22 mouse cellular contexts compared by ENCODE assay signal in genomic region chr15:77217523-77217922, GRCm38 (mm10).
DNase-seq lines count a peak whose midpoint lies in the region; ATAC-seq lines count a peak whose summit lies in the region.
"Had no signal": no experiment of that assay in that cellular context is flagged by ENCODE, and none has a peak within 500 bp of the region (broad histone marks: within the 10 kb centered on the region; RNA-seq: fewer than 3 reads in every experiment).

No protein-coding gene starts in this region.

- DNase-seq in embryonic facial prominence, embryonic 10.5 days (ENCODE audit: low spot score) = no peak
- no peak for DNase-seq in heart, postnatal 4 days
- peak; percentile 53 for DNase-seq in 3T3-L1 (ENCODE audit: low read depth, low spot score)
- DNase-seq in fat pad, adult 2 months (ENCODE audit: extremely low read depth, low read depth, low spot score) = peak; percentile 88
- no peak for DNase-seq in layer of hippocampus, adult 9-11 months
- no peak for DNase-seq in thymus, postnatal 25 days
- DNase-seq: adrenal gland, postnatal 36 days; cerebellum, adult 11-12 months; cerebellum, postnatal 25 days; kidney, adult 9 months; lung, adult 2 months; midbrain, embryonic 14.5 days; right cerebral cortex, postnatal 14 days; spleen, adult 18-20 months; thymus, adult 18-20 months had no signal

- no peak overlapping the region for H3K4me3 ChIP-seq in embryonic facial prominence, embryonic 12.5 days
- no peak overlapping the region for H3K4me3 ChIP-seq in embryonic facial prominence, embryonic 10.5 days
- H3K4me3 ChIP-seq in heart, embryonic 13.5 days = no peak overlapping the region
- H3K4me3 ChIP-seq: liver, embryonic 12.5 days; megakaryocyte, embryonic 14.5 days; neural tube, embryonic 15.5 days had no signal

- no peaks in the 10 kb centered on the region for H3K27me3 ChIP-seq in embryonic facial prominence, embryonic 12.5 days
- H3K27me3 ChIP-seq in embryonic facial prominence, embryonic 10.5 days (replicated peaks; ENCODE audit: low read depth, poor library complexity, severe bottlenecking) = no peaks in the 10 kb centered on the region
- H3K27me3 ChIP-seq in heart, embryonic 13.5 days (replicated peaks) = no peaks in the 10 kb centered on the region
- H3K27me3 ChIP-seq: liver, embryonic 12.5 days; neural tube, embryonic 15.5 days had no signal

- H3K9me3 ChIP-seq in embryonic facial prominence, embryonic 12.5 days = no peaks in the 10 kb centered on the region
- H3K9me3 ChIP-seq in embryonic facial prominence, embryonic 10.5 days = no peaks in the 10 kb centered on the region
- no peaks in the 10 kb centered on the region for H3K9me3 ChIP-seq in heart, embryonic 13.5 days
- H3K9me3 ChIP-seq: liver, embryonic 12.5 days; megakaryocyte, embryonic 14.5 days; neural tube, embryonic 15.5 days had no signal

- no peak overlapping the region for H3K4me2 ChIP-seq in embryonic facial prominence, embryonic 12.5 days (replicated peaks)
- no peak overlapping the region for H3K4me2 ChIP-seq in heart, embryonic 13.5 days
- H3K4me2 ChIP-seq: liver, embryonic 12.5 days; neural tube, embryonic 15.5 days had no signal

- H3K36me3 ChIP-seq in embryonic facial prominence, embryonic 12.5 days = no peaks in the 10 kb centered on the region
- no peaks in the 10 kb centered on the region for H3K36me3 ChIP-seq in embryonic facial prominence, embryonic 10.5 days (replicated peaks)
- no peaks in the 10 kb centered on the region for H3K36me3 ChIP-seq in heart, embryonic 13.5 days
- H3K36me3 ChIP-seq: liver, embryonic 12.5 days; neural tube, embryonic 15.5 days had no signal

- WGBS in embryonic facial prominence, embryonic 12.5 days = 33% methylated on average over 1 of the region's 1 CpGs
- 58% methylated on average over 1 of the region's 1 CpGs for WGBS in embryonic facial prominence, embryonic 10.5 days
- WGBS in heart, embryonic 13.5 days = 30% methylated on average over 1 of the region's 1 CpGs

- H3K27ac ChIP-seq in embryonic facial prominence, embryonic 12.5 days = 0 out of 2 replicates have a peak overlapping the region, but pooled peaks have one; percentile 4
- H3K27ac ChIP-seq in embryonic facial prominence, embryonic 10.5 days (replicated peaks) = no peak overlapping the region; the same call in 1 of the 2 replicates
- H3K27ac ChIP-seq in heart, embryonic 13.5 days (replicated peaks) = peak overlapping the region; percentile 95; the same call in 1 of the 2 replicates
- H3K27ac ChIP-seq: liver, embryonic 12.5 days; neural tube, embryonic 15.5 days had no signal

- no peak overlapping the region for H3K9ac ChIP-seq in embryonic facial prominence, embryonic 12.5 days
- peak overlapping the region; percentile 28; the same call in 1 of the 2 replicates for H3K9ac ChIP-seq in heart, embryonic 13.5 days
- H3K9ac ChIP-seq: liver, embryonic 12.5 days; neural tube, embryonic 15.5 days had no signal

- no peak for ATAC-seq in embryonic facial prominence, embryonic 12.5 days (ENCODE audit: insufficient number of reproducible peaks, insufficient read depth, low FRiP score, low TSS enrichment)
- no peak for ATAC-seq in heart, embryonic 13.5 days (ENCODE audit: extremely low read depth, insufficient number of reproducible peaks, low FRiP score, low TSS enrichment)
- ATAC-seq: CD4-positive, CD25-positive, alpha-beta regulatory T cell, adult 4 months; inflammation-experienced regulatory T-cells, adult 6 months; liver, embryonic 12.5 days had no signal

- H3K4me1 ChIP-seq in embryonic facial prominence, embryonic 12.5 days = peaks cover 71% of the 10 kb centered on the region
- H3K4me1 ChIP-seq in embryonic facial prominence, embryonic 10.5 days = peaks cover 80% of the 10 kb centered on the region
- peaks cover 78% of the 10 kb centered on the region for H3K4me1 ChIP-seq in heart, embryonic 13.5 days
- H3K4me1 ChIP-seq: megakaryocyte, embryonic 14.5 days had no signal

Comparison
In these comparisons a context has a peak if more than half of its experiments do, and no peak if none do; other contexts are left out.
1. DNase-seq: peak in 3T3-L1 (single experiment) and fat pad, adult 2 months (single experiment); none in embryonic facial prominence, embryonic 10.5 days (single experiment), heart, postnatal 4 days (single experiment), layer of hippocampus, adult 9-11 months (single experiment) and thymus, postnatal 25 days (single experiment).